Mouse (Mus musculus) frontal cortex, postnatal 25 days (tissue): ENCODE measurements around the gene Sh3bp1.

Source experiments
- DNase-seq, 2 experiments: peaks; one replicate each; pipeline ENCODE4 v3.0.0; 2022; ENCODE audit warnings: low spot score in 2 of 2

The Sh3bp1 gene

DNA sequence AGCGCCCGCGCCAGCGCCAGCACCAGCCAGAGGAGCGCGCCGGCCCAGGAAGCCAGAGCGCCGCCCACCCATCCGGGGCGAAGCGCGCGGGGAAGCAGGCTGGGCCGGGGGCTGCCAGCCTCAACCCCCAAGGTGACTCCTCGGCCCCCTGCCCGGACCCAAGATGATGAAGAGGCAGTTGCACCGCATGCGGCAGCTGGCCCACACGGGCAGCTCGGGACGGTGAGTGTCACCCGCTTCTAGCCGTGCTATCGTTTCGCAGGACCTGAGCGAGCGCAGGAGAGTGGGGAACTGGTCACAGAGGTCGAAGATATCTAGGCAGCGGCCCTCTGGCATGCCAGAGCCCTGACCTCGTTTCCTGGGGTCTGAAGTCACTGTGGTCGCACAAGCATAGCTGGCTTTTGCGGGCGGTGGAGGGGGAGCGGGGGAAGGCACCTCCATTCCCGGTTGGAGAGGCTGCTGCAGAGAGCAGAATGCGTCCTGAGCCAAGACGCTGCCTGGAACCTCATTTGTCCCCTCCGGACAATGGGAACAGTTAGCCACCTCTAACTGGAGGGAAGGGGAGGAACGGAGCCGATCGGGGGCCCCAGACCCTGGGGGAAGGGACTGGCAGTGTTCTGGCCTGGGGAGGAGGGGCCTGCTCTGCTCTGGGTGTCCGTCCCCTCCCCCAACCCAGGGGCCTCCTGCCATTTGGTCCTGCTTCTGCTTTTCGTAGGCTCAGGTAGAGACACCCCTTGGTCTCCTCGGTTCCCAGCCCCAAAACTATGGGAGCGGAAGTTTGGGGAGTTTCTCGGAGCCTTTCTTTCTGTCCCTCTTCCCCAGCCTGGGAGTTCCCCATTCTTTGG lies at the start of gene Sh3bp1:
Gene Sh3bp1, plus strand, starts transcription at position 29 of the 845 bp plus-strand sequence.
- peak in 1 of 2 experiments; percentile 45 for DNase-seq

DNA sequence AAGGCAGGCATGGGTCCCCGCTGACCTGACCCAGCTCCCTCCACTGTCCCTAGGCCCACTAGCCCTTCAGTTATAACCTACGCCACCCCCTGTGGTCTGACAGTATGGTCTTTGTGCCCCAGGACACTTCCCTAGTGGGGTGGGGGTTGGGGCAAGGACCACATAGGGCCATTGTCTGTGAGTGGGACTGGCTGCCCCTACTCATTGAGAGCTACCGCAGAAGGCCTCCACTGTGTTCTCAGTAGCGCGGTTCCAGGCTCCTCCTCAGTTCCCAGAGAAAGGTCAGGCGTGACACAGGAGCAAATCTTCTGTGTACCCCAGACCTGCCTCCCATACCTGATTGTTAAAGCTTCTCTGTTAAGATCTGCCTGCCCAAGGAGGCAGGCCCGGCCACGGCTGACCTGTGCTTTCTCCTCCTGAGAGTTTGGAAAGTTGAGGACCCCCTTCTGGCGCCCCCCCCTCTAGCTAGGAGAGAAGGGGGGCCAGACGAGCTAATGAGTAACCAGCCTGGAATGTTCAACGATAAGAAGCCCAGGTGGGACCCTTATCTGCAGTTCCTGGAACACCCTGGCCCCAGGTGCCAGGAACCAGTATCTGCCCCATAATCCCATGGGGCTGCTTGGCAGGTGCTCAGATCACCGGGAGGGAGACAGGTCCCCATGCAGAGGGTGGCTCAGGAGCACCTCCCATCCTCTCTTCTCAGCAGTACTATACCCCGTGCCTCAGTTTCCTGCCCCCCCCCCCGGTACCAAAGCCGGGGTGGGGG lies 49.3 kb upstream of the Sh3bp1 start:
- no peak for DNase-seq

DNA sequence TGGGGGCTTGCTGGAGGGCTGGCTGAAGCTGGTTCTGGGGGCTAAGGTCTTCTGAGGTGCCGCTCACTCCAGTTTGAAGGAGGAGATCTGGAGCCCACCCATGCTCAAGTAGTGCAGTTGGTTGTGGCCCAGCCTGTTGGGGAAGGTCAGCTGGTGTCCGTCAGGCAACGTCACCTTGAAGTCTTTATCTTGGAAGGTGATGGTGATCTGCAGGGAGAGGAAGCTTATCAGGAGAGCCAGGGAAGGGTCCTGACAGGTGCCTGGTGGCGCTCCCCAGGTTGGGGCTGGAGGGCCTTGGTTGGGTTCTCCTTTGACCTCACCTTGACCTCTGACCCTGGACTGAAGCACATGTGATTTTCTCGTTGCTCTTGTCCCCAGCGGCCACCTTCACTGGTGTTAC lies 48.6 kb upstream of the Sh3bp1 start:
- no peak for DNase-seq

DNA sequence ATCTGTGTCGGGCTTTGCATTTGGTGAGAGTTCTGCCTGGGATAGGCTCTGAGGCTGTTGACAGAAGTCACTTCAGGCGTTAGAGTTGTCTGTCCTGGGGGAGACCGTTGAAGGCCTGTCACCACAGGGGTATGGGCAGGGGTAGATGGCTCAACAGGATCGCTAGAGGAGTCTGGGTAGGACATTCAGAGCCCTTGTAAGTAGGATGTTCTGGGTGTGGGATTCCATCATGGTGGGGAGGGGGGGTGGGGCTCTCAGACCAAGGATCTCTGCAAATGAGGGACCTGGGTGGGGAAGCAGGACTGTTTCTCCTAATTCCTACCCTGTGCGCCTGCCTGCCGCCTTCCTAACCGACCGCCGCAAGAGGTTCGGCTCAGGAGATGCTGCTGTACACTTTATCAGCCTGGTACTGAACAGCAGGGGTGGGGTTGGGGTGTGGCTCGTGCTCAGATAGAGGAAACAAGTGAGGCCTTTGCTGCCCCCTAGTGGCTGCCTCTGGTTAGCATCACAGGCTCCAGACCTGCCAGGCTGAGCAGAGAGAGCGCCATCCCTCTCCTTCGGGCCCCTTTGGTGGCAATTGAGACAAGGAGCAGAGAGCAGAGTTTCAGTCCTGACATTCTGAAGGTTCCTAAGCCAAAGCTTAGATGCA lies 47.9 kb upstream of the Sh3bp1 start:
- DNase-seq, result peak; percentile 87 to 93

DNA sequence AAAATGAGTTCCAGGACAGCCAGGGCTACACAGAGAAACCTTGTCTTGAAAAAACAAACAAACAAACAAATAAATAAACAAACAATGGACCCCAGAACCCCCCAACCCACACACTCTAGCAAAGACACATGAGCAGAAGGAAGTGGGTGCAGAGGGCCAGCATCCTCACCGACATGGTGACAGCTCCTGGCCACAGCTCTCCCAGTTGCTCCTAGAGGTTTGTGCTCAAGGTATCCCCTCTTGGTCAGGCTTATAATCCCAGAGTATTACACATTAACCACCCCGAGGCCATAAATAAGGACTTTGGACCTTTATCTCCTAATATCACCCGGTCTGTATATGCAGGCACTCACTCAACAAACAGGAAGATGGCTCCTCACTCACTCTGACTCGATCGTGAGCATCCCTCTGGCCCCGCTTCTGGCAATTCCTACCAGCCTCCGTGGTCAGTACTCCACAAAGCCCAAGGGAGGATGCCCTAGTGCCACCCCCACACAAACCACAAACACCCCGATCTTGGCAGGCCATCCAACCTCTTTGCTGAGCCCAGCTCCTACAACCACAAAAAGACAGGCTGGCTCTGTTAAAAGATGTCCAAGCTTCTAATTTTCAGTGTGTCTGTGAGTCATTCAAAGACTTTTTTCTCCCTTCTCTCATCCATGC lies 44.1 kb upstream of the Sh3bp1 start, which contains the start of gene Lgals2:
Gene Lgals2, minus strand, starts transcription at position 227 of the 663 bp plus-strand sequence.
- no peak for DNase-seq

DNA sequence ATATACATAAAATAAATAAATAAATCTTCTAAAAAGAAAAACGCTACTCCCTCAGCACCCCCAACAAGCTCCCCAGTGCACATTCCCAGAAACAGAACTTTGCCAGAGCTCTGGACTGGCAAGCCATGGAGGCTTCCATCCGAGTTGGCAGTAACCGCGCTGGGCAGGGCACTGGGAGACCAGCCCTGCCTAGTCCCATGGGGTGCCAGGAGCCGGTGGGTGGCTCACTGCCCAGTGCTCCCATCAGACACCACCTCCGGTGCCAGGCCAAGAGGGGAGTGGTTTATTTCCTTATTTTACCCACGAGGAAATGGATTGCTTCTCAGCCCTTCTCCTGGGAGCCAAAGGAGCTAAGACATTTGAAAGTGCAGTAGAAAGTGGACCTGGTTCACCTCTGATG lies 42.6 kb upstream of the Sh3bp1 start:
- no peak for DNase-seq

DNA sequence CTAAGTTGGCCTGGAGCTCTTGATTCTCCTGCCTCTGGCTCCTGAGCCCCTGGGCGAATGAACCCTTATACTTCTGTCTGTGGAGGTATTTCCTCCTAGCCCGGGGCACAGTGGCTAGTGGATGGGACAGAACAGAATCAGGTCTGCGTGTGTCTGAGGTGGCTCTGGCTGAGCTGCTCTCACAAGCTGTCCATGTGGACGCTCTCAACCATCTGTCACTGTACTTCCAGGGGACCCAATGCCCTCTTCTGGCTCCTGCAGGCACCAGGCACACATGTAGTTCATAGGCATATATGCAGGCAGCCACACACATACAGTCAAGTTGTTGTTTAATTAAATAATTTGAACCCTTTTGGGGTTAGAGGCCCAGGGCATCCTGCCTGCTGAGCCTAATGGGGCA lies 40.3 kb upstream of the Sh3bp1 start:
- no peak for DNase-seq

DNA sequence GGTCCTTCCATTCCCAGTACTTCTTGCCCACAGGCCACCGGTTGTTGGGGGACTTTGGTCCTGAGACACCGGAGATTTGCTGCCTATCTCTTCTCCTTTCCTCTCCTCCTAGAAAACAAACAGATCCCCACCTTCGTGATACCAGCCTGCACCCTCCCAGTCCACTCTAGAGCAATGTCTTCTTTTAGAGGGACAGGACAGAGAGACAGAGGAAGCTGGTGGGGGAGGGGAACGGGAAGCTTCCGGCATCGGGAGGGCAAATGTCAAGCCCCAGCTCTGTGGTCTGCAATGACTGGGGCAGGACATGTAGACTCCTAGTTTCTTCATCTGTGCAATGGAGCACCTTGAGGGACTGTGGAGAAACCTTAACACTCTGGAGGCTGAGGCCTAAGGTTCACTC lies 39.9 kb upstream of the Sh3bp1 start:
- DNase-seq, result no peak

DNA sequence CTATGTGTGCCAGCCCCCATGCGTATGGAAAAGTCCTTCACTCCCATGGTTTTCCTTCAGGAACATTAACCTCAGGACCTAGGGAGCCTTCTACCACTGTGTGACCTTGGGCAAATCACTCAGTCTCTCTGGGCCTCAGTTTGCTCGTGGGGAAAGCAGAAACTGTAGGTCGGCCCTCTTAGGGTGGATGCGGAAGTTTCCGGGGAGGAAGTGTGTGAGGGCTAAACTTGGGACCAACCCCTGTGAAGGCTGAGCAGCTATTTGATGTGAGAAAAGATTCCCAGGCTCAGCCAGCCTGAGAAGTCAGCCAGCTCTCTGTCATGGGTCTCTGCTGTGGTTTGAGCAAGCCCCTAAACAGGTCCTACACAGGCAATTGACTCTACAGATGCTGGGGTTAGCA lies 37.3 kb upstream of the Sh3bp1 start:
- DNase-seq, result no peak

DNA sequence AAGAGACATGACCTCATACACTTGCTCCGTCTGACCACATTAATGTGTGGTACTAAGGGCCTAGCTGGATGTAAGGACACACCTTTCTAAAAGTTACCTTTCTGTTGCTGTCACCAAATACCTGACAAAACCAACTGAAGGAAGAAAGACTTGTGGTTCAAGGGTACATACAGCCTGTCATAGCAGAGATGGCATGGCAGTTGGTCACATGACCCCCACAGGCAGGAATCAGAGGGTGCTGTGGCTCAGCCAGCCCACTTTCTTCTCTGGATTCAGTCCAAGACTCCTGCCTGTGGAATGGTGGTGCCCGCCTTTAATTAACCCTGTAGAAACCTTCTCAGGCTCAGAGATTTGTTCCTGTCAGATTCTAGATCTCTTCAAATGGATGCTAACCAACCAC lies 36.4 kb upstream of the Sh3bp1 start:
- DNase-seq, result no peak

DNA sequence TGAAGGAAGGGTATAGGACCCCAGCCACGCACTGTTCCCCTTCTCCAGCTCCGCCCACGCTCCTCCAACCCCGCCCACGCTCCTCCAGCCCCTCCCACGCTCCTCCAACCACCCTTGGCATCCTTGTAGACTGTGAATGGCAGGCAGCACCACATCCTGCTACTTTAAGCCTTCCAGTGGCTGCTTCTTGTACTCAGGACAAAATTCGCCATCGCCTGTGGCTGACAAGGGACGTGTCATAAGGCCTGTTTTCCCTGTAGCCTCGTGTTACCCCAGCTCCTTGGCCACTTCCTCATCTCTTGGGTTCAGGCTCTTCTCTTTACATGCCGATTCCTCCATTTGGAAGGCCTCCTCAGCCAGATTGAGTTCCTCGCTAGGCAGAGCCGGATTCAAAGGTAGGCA lies 35.7 kb upstream of the Sh3bp1 start:
- DNase-seq, result no peak

DNA sequence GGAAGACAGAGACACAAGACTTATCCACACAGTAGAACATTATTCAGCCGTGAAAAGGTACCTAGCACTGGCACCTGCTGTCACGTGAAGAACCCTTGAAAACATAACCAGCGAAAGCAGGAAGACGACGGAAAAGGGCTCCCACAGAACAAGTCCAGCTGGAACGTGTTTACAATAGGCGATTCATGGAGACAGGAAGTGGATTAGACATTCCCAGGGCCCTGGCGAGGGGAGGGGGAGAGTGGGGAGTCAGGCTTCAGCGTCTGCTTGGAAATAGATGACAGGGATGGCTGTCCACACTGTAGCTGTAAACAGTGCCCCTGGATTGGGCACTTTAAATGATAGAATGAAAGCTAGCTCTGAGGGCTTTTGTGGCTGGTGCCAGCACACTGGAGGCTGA lies 31.2 kb upstream of the Sh3bp1 start:
- DNase-seq, result no peak

DNA sequence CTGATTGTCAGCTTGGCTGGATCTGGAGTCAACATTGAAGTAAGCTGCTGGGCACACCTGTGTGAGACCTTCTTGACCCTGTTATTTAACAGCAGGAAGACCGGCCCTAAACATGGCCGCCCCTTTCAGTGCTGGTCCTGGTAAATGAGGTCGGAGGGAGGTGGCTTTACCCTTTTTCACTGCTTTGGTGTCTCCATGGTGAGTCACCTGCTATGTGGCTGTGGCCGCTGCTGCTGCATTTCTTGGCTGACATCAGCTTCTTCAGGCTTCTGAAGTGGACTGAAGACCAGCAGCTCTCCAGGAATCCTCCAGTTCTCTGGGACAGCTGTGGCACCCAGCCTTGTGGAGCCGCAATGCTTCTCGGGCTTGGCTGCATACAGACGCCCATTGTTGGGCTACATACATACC lies 30.7 kb upstream of the Sh3bp1 start:
- DNase-seq, result no peak

DNA sequence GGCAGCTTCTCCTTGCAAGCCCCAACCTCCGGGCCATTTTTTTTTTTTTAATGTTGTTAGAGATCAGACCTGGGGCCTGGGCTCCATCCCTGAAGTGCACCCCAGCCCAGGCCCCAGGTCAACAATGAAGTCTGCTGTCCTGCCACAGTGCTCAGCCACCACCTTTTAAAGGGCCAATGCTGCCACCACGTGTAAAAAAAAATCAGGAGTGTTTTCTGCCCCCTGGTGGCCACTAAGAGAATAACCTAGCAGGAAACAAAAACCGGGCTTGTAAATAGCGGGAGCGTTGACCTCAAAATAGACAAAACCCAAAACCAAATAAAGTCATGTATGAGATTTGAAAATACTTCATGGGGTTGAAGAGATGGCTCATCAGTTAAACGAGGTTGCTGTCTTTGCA lies 29.8 kb upstream of the Sh3bp1 start:
- no peak for DNase-seq

DNA sequence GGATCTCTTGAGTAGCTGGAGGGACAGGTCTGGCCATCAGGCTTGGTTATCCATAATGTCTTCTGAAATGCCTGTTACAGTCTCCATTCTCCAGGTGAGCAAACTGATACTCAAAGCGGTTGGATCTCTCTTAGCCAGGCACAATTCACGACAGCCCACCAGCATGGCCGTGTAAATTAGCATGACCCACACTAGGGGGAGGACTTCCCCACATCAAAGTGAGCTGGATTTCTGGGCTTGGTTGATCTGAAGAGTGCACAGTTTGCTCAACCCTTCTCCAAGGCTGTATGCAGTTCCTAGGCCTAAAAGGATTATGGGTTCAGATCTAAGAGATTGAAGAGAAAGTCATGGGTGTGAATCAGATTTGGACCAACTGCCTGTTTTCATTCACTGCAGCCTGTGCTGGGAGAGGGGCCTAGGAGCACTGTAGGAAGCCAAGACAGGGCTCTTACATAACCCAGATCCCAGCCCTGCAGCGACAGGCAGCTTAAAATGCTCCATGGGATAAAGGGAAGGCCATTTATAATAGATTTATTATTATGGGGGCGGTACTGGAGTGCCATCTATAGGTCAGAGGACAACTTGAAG lies 27.5 kb upstream of the Sh3bp1 start:
- DNase-seq, result no peak

DNA sequence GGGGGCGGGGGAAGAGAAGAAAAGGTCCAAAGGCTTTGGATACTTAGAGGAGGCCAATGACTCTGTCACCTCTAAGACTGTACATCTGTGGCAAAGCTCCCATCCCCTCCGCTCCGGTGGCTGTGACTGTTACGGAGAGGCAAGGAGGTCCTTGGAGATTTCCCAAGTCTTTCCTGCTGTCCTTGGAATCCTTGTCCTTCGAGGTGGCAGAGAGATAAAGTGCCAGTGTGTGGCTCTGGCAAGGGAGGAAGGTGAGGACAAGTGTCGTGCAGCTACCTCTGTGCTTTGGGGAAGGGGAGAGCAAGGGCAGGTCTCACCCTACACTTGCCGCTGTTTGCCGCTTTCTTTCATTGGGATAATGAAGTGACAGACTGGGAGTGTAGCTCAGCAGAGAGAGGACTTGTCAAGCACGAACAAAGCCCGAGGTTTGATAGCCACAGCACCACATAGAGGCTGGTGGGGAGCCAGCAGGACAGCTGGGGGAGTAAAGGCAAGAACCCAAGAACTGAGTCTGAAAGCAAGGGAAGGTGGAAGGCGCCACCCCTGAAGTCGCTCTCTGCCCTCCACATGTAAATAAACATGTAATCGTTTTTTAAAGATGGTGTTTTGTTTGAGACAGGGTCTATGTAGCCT lies 25.6 kb upstream of the Sh3bp1 start:
- no peak for DNase-seq

DNA sequence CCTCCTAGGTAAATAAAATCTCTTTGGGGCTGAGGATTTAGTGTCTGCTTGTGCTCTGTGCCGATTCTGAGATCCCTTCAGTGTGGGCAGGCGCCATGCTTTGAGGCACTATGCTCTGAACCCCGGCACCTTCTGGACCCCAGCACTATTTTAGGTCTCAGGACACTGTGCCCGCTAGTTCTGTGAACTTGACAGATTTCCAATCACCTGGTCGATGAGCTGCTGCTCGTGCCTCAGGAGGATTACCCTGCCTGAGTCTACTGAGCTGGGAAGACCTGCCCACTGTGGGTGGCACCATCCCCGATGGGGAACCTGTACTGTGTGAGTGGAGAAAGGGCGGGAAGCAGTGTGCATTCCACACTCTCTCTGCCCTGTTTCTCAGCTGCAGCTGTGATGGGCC lies 24.6 kb upstream of the Sh3bp1 start:
- DNase-seq, result no peak

DNA sequence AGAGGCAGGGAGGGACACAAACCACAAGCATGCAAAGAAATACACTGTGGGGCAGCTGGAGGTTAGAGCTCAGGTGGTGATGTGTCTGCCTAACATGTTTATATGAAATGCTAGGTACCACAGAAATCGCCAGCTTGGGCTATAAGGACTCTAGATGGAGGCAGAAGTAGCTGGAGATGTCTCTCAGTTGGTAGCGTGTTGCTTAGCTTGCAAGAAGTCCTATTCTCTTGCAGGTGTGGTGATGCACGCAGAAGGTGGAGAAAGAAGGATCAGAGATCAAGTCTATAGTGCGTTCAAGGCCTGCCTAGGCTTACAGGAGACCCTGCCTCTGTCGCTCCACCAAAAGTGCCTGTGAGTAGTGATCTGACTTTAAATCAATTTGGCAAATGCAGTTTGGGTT lies 24.0 kb upstream of the Sh3bp1 start:
- no peak for DNase-seq

DNA sequence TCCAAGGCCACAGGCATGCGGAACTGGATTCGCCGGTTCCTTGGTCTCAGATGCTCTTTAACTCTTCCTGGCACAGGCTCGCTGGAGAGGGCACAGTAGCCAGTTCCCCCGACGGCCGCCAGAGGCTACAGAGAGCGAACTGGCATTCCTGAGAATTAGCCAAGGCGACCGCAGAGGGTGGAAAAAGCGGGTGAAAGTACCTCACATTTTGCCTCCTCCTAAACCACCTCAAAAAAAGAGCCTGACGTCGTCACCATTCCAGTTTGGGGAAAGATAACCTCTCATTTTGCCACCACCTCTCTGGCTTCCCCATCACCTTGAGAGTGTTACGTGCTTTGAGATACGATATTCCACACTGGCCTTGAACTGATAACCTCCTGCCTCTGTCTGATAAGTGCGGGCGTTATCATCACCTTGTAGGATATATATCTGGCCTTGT lies 23.3 kb upstream of the Sh3bp1 start:
- peak; percentile 56 to 69 for DNase-seq

DNA sequence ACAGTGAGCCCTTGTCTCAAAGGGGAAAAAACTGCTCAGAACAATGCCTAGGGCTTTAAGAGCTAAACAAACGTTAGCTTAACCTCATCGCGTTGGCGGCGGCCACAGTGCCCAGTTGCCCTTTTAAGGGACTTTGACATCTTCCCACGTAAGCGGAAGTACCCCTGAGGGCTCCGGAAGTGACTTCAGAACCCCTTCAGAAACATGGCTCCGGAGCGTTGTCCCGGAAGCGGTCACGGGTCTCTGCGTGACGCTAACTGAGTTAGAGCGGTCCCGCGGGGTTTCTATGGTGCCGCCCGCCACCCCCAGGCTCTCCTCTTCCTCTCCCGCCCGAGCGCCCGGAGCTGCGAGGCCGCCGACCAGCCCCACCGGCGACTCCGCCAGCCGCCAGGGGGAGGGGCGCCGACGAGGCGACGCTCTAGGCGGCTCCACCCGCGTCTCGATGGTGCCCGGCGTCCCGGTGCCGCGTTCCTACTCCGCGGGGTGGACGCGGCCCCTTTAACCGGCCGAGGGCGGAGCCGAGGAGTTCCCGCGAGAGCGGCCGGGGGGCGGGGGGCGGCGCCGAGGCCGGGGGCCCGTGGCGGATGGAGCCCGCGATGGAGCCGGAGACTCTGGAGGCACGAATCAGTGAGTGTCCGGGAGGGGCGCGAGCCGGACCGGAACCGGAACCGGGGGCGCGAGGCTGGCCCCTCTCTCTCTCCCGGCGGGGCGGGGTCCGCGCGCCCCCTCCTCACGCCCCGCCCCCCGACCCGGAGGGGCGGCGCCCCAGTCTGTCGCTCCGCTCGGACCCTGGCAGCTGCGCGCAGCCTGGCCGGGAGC lies 22.4 kb upstream of the Sh3bp1 start, which contains the start of gene Gga1:
Gene Gga1, plus strand, starts transcription at position 200 of the 819 bp plus-strand sequence.
- DNase-seq, result peak; percentile 94
